Mouse (Mus musculus) kidney, postnatal 0 days (tissue): ENCODE measurements around the gene Wscd2. TPM values are rescaled to one million over a fixed set of nuclear protein-coding genes. Genes with fewer than 3 reads are reported as not detected.

Experiments used
- ATAC-seq: fragments of 200-750 bp; cut with Nextera tagmentation; replicated peaks from 2 replicates; pipeline ENCODE4 v1.8.0; 2017; ENCODE audit warnings: low read depth, moderate number of reproducible peaks, moderate TSS enrichment, moderate library complexity; ENCODE audit not compliant: low FRiP score
- DNase-seq: peaks from one replicate; pipeline ENCODE4 v3.0.0-alpha.2; 2016; ENCODE audit warnings: low spot score
- H3K27ac ChIP-seq: fragments of 300-500 bp; sonication (generic); 2 replicates; pipeline ENCODE4 v1.5.1; 2014; ENCODE audit warnings: mild to moderate bottlenecking
- H3K27me3 ChIP-seq: fragments of 300-500 bp; sonication (generic); 2 replicates; pipeline ENCODE4 v1.6.1; 2014; ENCODE audit warnings: low read length, mixed read lengths; ENCODE audit not compliant: insufficient read depth
- H3K36me3 ChIP-seq: fragments of 300-500 bp; sonication (generic); 2 replicates; pipeline ENCODE4 v1.6.1; 2014; ENCODE audit warnings: low read length, mixed read lengths; ENCODE audit not compliant: insufficient read depth
- H3K4me1 ChIP-seq: fragments of 300-500 bp; sonication (generic); replicated peaks from 2 replicates; pipeline ENCODE4 v1.6.1; 2014; ENCODE audit warnings: antibody characterized with exemption, low read length, mixed read lengths; ENCODE audit not compliant: insufficient read depth
- H3K4me2 ChIP-seq: fragments of 300-500 bp; sonication (generic); 2 replicates; pipeline ENCODE4 v1.6.1; 2014; ENCODE audit warnings: mild to moderate bottlenecking, low read length, moderate library complexity, mixed read lengths
- H3K4me3 ChIP-seq: fragments of 300-500 bp; sonication (generic); replicated peaks from 2 replicates; pipeline ENCODE4 v1.5.1; 2014; ENCODE audit warnings: low read depth, low read length
- H3K9ac ChIP-seq: fragments of 300-500 bp; sonication (generic); 2 replicates; pipeline ENCODE4 v1.6.1; 2014; ENCODE audit warnings: low read depth, low read length
- H3K9me3 ChIP-seq: fragments of 300-500 bp; sonication (generic); replicated peaks from 2 replicates; pipeline ENCODE4 v1.6.1; 2016; ENCODE audit warnings: low read length, inconsistent platforms, mixed read lengths
- CTCF ChIP-seq: IDR thresholded peaks from 2 replicates; pipeline ENCODE4 v1.5.1; 2016; ENCODE audit warnings: antibody characterized with exemption, low read depth, mild to moderate bottlenecking, moderate library complexity
- WGBS: fragments of 180-500 bp; shearing (Covaris S2); extraction: QIAGEN DNeasy Blood & Tissue Kit; methylation state at CpG from one replicate; pipeline ENCODE4 v1.1.7; 2014; 5-methylcytosine and 5-hydroxymethylcytosine counted together
- polyA plus RNA-seq: library from polyadenylated mRNA; unstranded; fragments of >200 nt; fragmentation: Nextera tagmentation; extraction: Ambion mirVana; gene quantifications from 2 replicates; pipeline ENCODE4 v1.2.1, GENCODE M21; 2015

The Wscd2 gene
- 1.7 and 2.0 TPM in 2 replicates for polyA plus RNA-seq

GRCm38 (mm10) chr5:113490033-113490432 lies at the start of gene Wscd2:
Wscd2 (plus strand) TSS chr5:113490333.
- H3K9ac ChIP-seq, result peak within 1 kb of the TSS; percentile 56
- ATAC-seq (no peak), DNase-seq (no peak)
- peak within 1 kb of the TSS; percentile 40 for H3K4me3 ChIP-seq
- H3K9me3 ChIP-seq, result no peaks in the 10 kb centered on the region
- peak within 1 kb of the TSS; percentile 74 for H3K4me2 ChIP-seq
- peaks cover 11% of the 10 kb centered on the region; the same call in 1 of the 2 replicates for H3K27me3 ChIP-seq
- WGBS, result 62% methylated on average over 6 of the region's 6 CpGs
- no peak for TF ChIP-seq CTCF
- no peak within 1 kb of the TSS for H3K27ac ChIP-seq
- no peaks in the 10 kb centered on the region for H3K36me3 ChIP-seq
- H3K4me1 ChIP-seq, result 0 out of 2 replicates have a peak, but pooled peaks cover 4% of the 10 kb centered on the region

- Histone ChIP-seq H3K9ac (no peak overlapping the region), H3K4me1 (no peaks in the 10 kb centered on the region), H3K27ac (no peak overlapping the region), H3K27me3 (no peaks in the 10 kb centered on the region), H3K9me3 (no peaks in the 10 kb centered on the region), H3K4me2 (no peak overlapping the region), H3K4me3 (no peak overlapping the region), H3K36me3 (no peaks in the 10 kb centered on the region)
- ATAC-seq (no peak), DNase-seq (no peak)
- TF ChIP-seq CTCF, result no peak
- WGBS, result 42% methylated on average over 3 of the region's 3 CpGs
Measured at GRCm38 (mm10) chr5:113442180-113442579, 48.0 kb upstream of the Wscd2 start.

- Histone ChIP-seq H3K27me3 (no peaks in the 10 kb centered on the region), H3K4me3 (no peak overlapping the region), H3K4me2 (no peak overlapping the region), H3K4me1 (no peaks in the 10 kb centered on the region; the same call in 1 of the 2 replicates), H3K9ac (no peak overlapping the region), H3K36me3 (no peaks in the 10 kb centered on the region), H3K9me3 (no peaks in the 10 kb centered on the region), H3K27ac (no peak overlapping the region)
- no peak for TF ChIP-seq CTCF
- ATAC-seq (no peak), DNase-seq (peak; percentile 49)
- WGBS, result 15% methylated on average over 9 of the region's 9 CpGs
Measured at GRCm38 (mm10) chr5:113448023-113448734, 42.0 kb upstream of the Wscd2 start.

DNA sequence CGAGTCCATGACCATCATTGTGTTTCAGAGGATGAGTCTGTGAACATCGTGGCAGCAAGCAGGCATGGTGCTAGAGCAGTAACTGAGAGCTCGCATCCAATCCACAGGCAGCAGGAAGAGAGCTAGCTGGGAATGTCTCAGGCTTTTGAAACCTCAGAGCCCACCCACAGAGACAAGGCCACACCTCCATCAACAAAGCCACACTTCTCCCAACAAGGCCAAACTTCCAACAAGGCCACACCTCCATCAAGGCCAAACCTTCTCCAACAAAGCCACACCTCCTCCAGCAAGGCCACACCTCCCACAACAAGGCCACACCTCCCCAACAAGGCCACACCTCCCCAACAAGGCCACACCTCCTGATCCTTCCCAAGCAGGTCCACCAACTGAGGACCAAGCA lies 40.8 kb upstream of the Wscd2 start:
- Histone ChIP-seq H3K27me3 (no peaks in the 10 kb centered on the region), H3K4me2 (no peak overlapping the region), H3K9me3 (no peaks in the 10 kb centered on the region), H3K27ac (no peak overlapping the region), H3K4me3 (no peak overlapping the region), H3K4me1 (no peaks in the 10 kb centered on the region; the same call in 1 of the 2 replicates), H3K9ac (no peak overlapping the region), H3K36me3 (no peaks in the 10 kb centered on the region)
- no peak for ATAC-seq
- 62% methylated on average over 3 of the region's 3 CpGs for WGBS
- TF ChIP-seq CTCF, result no peak
- DNase-seq, result no peak

- no peaks in the 10 kb centered on the region for H3K36me3 ChIP-seq
- TF ChIP-seq CTCF, result no peak
- ATAC-seq, result no peak
- no peaks in the 10 kb centered on the region for H3K27me3 ChIP-seq
- 13% methylated on average over 1 of the region's 1 CpGs for WGBS
- DNase-seq, result no peak
- no peak overlapping the region for H3K4me3 ChIP-seq
- H3K27ac ChIP-seq, result no peak overlapping the region
- H3K9ac ChIP-seq, result no peak overlapping the region
- H3K9me3 ChIP-seq, result no peaks in the 10 kb centered on the region
- no peak overlapping the region for H3K4me2 ChIP-seq
- no peaks in the 10 kb centered on the region; the same call in 1 of the 2 replicates for H3K4me1 ChIP-seq
Measured at GRCm38 (mm10) chr5:113452691-113453090, 37.4 kb upstream of the Wscd2 start.

DNA sequence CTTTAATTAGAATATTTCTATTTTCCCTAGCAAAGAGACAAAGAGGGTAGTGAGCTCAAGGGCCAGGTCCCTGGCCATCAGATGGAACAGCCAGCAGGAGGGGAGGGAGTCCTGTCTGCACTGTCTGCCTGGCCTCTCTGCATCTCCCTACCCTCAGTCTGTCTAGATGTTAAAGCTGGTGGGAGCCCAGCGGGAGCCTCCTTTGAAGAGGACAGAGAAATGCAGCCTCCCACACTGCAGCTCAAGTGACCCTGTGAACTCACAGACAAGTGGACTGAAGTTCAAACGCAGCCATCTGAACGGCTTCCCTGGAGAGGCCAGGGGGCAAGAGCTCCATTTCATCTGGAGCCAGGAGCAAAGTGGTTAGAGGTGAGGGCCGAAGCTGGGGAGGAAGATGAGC lies 36.8 kb upstream of the Wscd2 start:
- 8% methylated on average over 4 of the region's 4 CpGs for WGBS
- Histone ChIP-seq H3K4me2 (no peak overlapping the region), H3K36me3 (no peaks in the 10 kb centered on the region), H3K27me3 (no peaks in the 10 kb centered on the region), H3K9me3 (no peaks in the 10 kb centered on the region), H3K4me1 (no peaks in the 10 kb centered on the region; the same call in 1 of the 2 replicates), H3K4me3 (no peak overlapping the region), H3K9ac (no peak overlapping the region), H3K27ac (no peak overlapping the region)
- ATAC-seq, result peak; percentile 62
- DNase-seq, result peak; percentile 71
- TF ChIP-seq CTCF, result no peak

- no peak for DNase-seq
- ATAC-seq, result no peak
- H3K9ac ChIP-seq, result no peak overlapping the region
- H3K27ac ChIP-seq, result no peak overlapping the region
- H3K27me3 ChIP-seq, result no peaks in the 10 kb centered on the region
- no peak overlapping the region for H3K4me3 ChIP-seq
- no peak overlapping the region for H3K4me2 ChIP-seq
- H3K36me3 ChIP-seq, result no peaks in the 10 kb centered on the region
- TF ChIP-seq CTCF, result no peak
- no peaks in the 10 kb centered on the region for H3K9me3 ChIP-seq
- 87% methylated on average over 10 of the region's 10 CpGs for WGBS
- no peaks in the 10 kb centered on the region; the same call in 1 of the 2 replicates for H3K4me1 ChIP-seq
Measured at GRCm38 (mm10) chr5:113456020-113456419, 34.1 kb upstream of the Wscd2 start.
